Mouse (Mus musculus) heart, adult 2 months (tissue): ENCODE measurements around the gene Gatc.

Source experiments
- CTCF ChIP-seq: fragments of 200-600 bp; IDR thresholded peaks from 2 replicates; pipeline ENCODE4 v1.8.1; 2022; ENCODE audit warnings: antibody characterized with exemption, mild to moderate bottlenecking, moderate library complexity
- POLR2A ChIP-seq: fragments of 200-500 bp; IDR thresholded peaks from 2 replicates; pipeline ENCODE4 v1.6.1; 2011; ENCODE audit warnings: mild to moderate bottlenecking, low read depth, low read length, control low read depth; ENCODE audit not compliant: insufficient read depth

DNA sequence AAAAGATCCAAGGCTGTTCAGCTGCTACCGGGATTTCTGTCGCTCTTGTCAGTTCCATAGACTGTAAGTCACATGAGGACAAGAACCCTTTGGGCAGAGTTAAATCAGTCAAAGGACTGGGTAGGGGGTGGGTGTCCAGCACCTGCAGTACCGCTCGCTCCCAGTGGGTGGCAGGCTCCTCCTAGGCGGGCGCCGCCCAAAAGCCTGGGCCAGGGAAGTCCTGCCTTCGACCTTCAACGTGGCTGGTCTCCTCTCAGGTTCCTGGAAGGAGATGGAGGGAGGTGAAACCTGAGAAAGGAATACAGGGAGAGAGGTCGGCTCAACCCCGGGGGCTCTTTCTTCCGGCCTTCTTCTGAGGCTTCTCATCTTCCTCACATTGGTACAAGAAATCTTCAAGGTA, 17.9 kb upstream of the Gatc start:
- TF ChIP-seq CTCF, result peak; percentile 100; the same call in 1 of the 2 replicates
- TF ChIP-seq POLR2A, result no peak
